Mouse (Mus musculus) heart, postnatal 25 days (tissue): ENCODE results near the gene Zfp454. TPM values are rescaled to one million over a fixed set of nuclear protein-coding genes. Genes with fewer than 3 reads are reported as not detected.

Source experiments
- DNase-seq: peaks from one replicate; pipeline ENCODE4 v3.0.0; 2022; ENCODE audit warnings: low spot score
- intact Hi-C: fragments of 180-260 bp; cut with DNase I; formaldehyde crosslinking; loops from one replicate; pipeline ENCODE4 v1.15.1; 2025
- total RNA-seq, 2 experiments: library from RNA; stranded (reverse); gene quantifications; 2 replicates each; pipeline ENCODE4 v1.2.3; 2021

Zfp454 gene
- 1 to 10 TPM in 1 of 2 experiments, under 1 TPM in 1; 0.86 to 1.1 TPM for total RNA-seq

DNA sequence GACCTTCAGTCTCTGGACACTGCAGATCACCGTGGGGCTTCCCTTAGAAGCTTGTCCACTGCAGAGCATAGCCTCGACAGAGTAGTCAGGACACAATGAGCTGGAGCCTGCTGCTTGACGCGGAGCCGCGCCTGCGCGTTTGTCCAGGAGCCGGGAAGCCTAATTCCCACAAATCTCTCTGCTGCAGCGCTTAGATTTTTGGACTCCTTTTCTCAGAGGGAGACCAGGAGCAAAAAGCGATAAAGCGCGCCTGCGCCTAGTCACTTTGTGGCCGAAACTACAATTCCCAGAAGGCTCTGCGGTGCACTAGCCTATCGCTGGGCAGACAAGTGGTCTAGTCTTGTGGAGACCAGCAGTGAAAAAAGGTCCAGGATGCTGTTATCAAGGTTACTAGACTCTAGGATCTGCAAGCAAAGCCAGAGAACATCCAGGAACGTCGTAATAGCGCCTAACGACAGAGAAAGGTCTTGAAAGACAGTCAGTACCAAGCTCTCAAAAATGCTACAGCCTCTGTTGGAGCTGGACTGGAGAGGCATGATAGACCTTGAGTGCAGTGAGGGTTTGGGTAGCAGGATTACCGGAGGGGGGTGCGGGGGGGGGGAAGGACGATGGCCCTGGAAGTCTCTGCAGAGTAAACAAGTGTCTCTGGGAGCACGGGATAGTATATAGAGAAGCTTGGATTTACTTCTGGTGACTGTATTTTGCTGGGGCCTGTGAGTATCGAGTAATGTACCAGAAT is at the start of gene Zfp454:
TSS of gene Zfp454 (minus strand) at position 262 of the 739 bp plus-strand sequence.
- DNase-seq = peak; percentile 83
- intact Hi-C loops = loop anchor here (2.0 to 5.0 kb wide), 2 partner anchors 27 to 45 kb away; partner anchors contain the start of gene Zfp354b

DNA sequence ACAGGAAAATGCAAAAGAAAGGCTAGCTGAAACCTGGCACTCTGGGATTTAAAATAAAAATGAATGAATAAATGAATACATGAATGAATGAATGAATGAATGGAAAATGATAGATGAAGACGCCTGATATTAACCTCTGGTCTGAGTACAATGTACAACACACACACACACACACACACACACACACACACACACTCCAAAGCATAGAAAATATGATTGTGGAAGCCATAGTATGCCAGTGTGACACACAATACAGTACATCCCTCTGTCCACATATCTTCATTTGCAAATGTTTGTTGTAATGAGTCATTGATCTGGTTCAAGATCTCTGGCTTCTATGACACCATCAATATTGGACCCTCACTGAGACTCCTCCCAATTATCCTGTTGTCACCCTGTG is 44.6 kb upstream of the Zfp454 start:
- intact Hi-C loops = loop anchor here (2.0 to 5.0 kb wide), 3 partner anchors 45 to 125 kb away; partner anchors contain the start of genes Zfp354c and Zfp454
- no peak for DNase-seq

- DNase-seq = peak; percentile 59
- intact Hi-C loops = loop anchor here (2.0 to 5.0 kb wide), 3 partner anchors 15 to 104 kb away; partner anchors contain the start of genes Zfp2, Zfp354c and Zfp454
Observed at GRCm38 (mm10) chr11:50931451-50931866, 44.0 kb upstream of the Zfp454 start, which contains the start of gene Zfp354b. Gene Zfp354b (minus strand): TSS chr11:50931633.

DNA sequence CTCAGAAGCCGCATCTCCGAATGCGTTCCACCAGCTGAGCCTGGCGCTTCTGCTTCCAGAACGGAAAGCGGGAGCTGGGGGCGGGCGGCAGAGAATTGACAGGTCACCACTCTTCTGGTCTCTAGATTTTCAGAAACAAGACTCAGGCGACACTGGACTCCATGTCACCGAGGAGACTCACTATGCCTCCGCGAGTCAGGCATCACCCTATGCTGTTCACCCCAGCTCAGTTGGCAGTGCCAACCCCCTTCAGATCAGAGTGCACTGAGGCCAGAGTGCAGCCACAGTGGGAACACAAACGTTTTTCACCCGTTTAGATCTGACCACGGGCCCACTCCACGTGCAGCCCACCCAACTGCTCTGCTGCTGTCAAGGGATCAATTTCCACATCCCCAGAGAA is 43.6 kb upstream of the Zfp454 start:
- intact Hi-C loops = loop anchor here (2.0 to 5.0 kb wide), 3 partner anchors 14 to 104 kb away; partner anchors contain the start of genes Zfp2, Zfp354c and Zfp454
- DNase-seq = no peak

- intact Hi-C loops = loop anchor here (2.0 to 5.0 kb wide), 3 partner anchors 14 to 103 kb away; partner anchors contain the start of genes Zfp2, Zfp354c and Zfp454
- DNase-seq = no peak
Observed at GRCm38 (mm10) chr11:50930469-50931014, 43.1 kb upstream of the Zfp454 start.

- peak; percentile 82 for DNase-seq
- intact Hi-C loops = loop anchor here (2.0 to 5.0 kb wide), 3 partner anchors 15 to 73 kb away; partner anchors contain the start of genes Zfp354b and Zfp879
Observed at GRCm38 (mm10) chr11:50915671-50916320, 28.3 kb upstream of the Zfp454 start, which contains the start of gene Zfp2. Gene Zfp2 (minus strand): TSS chr11:50916165.

- intact Hi-C loops = loop anchor here (2.0 kb wide), 1 partner anchor 26 kb away; no protein-coding TSS in a partner anchor
- no peak for DNase-seq
Observed at GRCm38 (mm10) chr11:50914461-50914860, 27.0 kb upstream of the Zfp454 start.

- intact Hi-C loops = no loop called here
- no peak for DNase-seq
Observed at GRCm38 (mm10) chr11:50913301-50913700, 25.9 kb upstream of the Zfp454 start.

DNA sequence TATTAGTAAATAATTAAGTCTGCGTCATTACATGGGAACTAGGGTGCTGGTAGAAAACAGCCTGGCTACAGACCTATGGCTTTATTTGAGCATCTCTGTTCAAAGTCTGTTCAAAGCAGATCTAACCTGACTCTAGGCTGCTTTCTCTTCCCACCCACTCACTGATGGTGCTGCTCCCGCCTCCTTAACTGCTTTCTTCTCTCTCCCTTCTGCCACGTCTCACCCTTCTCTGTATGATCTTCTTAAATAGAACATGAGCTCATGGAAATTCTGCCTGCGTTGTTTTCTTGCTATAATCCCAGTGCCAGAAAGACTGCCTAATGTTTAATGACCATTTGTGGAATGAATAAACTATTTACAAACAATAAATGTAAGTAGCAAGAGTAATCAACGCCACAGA is 20.7 kb upstream of the Zfp454 start:
- DNase-seq = no peak
- intact Hi-C loops = no loop called here

GRCm38 (mm10) chr11:50897359-50897758 is 9.9 kb upstream of the Zfp454 start:
- DNase-seq = no peak
- intact Hi-C loops = no loop called here

DNA sequence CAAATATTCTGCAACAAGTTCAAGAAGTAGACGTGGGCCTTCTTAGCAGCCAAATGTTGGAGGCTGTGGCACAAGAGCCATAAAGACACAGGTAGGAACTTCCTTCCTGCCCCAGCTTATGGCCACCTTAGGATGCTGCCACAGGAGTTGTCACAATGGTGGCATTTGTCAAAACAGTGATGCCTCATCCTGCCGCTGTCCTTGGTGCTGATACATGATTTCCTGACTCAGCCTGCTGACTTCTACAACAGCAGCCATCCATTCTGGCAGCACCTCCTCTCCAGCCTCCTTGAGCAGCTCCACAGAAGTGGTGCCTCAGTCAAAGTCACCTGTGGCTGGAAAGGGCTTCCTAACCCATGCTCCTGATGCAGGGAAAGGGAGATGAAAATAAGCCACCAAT is 5.0 kb upstream of the Zfp454 start:
- no peak for DNase-seq
- intact Hi-C loops = no loop called here

GRCm38 (mm10) chr11:50886933-50887293 is 538 bp downstream of the Zfp454 start:
- intact Hi-C loops = loop anchor here (5.0 kb wide), 1 partner anchor 45 kb away; the partner anchor contains the start of gene Zfp354b
- DNase-seq = no peak

- intact Hi-C loops = loop anchor here (5.0 kb wide), 1 partner anchor 46 kb away; the partner anchor contains the start of gene Zfp354b
- DNase-seq = no peak
Observed at GRCm38 (mm10) chr11:50886231-50886932, 1.1 kb downstream of the Zfp454 start.

DNA sequence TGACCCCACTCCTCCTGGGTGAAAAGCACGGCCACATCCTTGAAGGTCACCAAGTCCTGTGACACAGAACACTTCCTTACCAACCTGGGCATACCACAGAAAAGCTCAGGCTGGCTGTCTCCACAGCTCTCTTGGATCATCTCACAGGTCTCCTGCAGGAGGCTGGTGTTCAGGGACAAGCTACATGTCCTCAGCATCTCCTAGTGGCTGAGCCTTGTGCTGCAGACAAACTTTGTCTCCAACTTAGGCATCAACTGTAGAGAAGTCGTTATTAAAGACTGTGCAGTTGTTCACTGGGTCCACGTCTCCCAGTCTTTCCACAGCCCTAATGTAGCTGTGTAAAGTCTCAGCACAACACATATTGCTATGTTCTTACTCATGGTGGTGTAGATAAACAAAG is 3.7 kb downstream of the Zfp454 start:
- DNase-seq = no peak
- intact Hi-C loops = no loop called here

- no peak for DNase-seq
- intact Hi-C loops = no loop called here
Observed at GRCm38 (mm10) chr11:50878641-50879040, 8.8 kb downstream of the Zfp454 start.

- intact Hi-C loops = no loop called here
- no peak for DNase-seq
Observed at GRCm38 (mm10) chr11:50850989-50851601, 36.4 kb downstream of the Zfp454 start.

DNA sequence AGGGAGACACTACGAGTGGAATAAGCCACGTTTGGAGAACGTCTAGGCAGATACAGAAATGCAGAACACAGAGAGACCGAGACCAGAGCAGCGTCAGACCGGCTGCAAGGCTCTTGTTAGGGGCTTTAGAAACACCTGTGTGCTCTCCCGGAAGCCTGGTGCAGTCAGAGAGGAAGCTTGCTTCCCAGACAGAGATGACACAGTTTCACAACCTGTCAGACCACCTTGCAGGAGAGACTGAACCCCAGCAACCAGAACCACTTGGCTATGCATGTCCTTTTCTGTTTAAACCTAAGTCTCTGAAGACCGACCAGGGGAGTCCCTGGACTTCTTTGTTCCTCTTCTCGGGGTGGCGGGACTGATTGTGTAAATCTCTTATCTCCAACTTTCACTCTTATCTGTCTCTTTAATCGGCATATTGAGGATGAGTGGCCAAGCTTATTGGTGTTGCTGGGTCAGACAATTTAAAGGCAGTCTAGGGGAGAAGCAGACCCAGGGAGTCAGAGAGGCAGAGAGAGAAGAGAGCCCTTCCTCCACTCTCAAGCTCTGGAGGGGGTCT is 37.2 kb downstream of the Zfp454 start, which contains the start of gene Grm6:
TSS of gene Grm6 (plus strand) at position 509 of the 559 bp plus-strand sequence.
- DNase-seq = no peak
- intact Hi-C loops = no loop called here

DNA sequence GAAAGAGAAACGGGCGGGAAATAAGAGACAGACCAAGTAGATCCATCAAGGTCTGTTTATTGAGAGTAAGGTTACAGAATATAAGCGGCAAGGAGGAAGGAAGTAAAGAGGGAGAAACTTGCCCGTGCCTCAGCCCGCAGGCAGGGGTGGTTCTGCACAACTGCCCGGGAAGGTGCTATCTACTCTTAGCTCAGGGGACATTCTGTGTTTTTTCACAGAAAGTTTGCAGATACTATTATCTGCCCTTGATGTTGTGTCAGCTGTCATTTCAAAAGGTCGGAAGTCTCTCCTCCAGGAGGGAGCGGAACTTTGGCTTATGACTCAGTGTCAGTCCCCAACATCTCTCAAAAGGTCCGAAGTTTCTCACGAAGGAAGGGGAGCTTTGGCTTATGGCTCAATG is 38.1 kb downstream of the Zfp454 start:
- intact Hi-C loops = no loop called here
- DNase-seq = no peak
